Mouse (Mus musculus) stomach, postnatal 0 days (tissue): ENCODE measurements around the gene Trpm3. TPM values are rescaled to one million over a fixed set of nuclear protein-coding genes. Genes with fewer than 3 reads are reported as not detected.
A peak's percentile ranks its signal among the peaks of the same experiment; 100 is the strongest.

Source experiments
- ATAC-seq: fragments of 200-750 bp; cut with Nextera tagmentation; 2 replicates; pipeline ENCODE4 v1.8.0; 2017; ENCODE audit not compliant: low FRiP score, low TSS enrichment
- DNase-seq: peaks from one replicate; pipeline ENCODE4 v3.0.0-alpha.2; 2016; ENCODE audit warnings: low spot score
- H3K27ac ChIP-seq: fragments of 300-500 bp; sonication (generic); replicated peaks from 2 replicates; pipeline ENCODE4 v1.5.1; 2014; ENCODE audit warnings: mild to moderate bottlenecking, control low read depth
- H3K27me3 ChIP-seq: fragments of 300-500 bp; sonication (generic); 2 replicates; pipeline ENCODE4 v1.6.1; 2014; ENCODE audit warnings: low read length; ENCODE audit not compliant: control insufficient read depth, insufficient read depth
- H3K36me3 ChIP-seq: fragments of 300-500 bp; sonication (generic); 2 replicates; pipeline ENCODE4 v1.6.1; 2014; ENCODE audit warnings: low read length, mixed read lengths; ENCODE audit not compliant: control insufficient read depth, insufficient read depth
- H3K4me1 ChIP-seq: fragments of 300-500 bp; sonication (generic); replicated peaks from 2 replicates; pipeline ENCODE4 v1.6.1; 2014; ENCODE audit warnings: antibody characterized with exemption; ENCODE audit not compliant: control insufficient read depth, insufficient read depth
- H3K4me2 ChIP-seq: fragments of 300-500 bp; sonication (generic); replicated peaks from 2 replicates; pipeline ENCODE4 v1.6.1; 2014; ENCODE audit warnings: low read depth, mild to moderate bottlenecking, control low read depth, moderate library complexity
- H3K4me3 ChIP-seq: fragments of 300-500 bp; sonication (generic); 2 replicates; pipeline ENCODE4 v1.5.1; 2014; ENCODE audit warnings: low read depth, low read length, control low read depth
- H3K9ac ChIP-seq: fragments of 300-500 bp; sonication (generic); 2 replicates; pipeline ENCODE4 v1.6.1; 2014; ENCODE audit warnings: mild to moderate bottlenecking, low read length, control low read depth, mixed read lengths
- H3K9me3 ChIP-seq: fragments of 300-500 bp; sonication (generic); 2 replicates; pipeline ENCODE4 v1.6.1; 2016; ENCODE audit warnings: low read length; ENCODE audit not compliant: control insufficient read depth
- CTCF ChIP-seq: IDR thresholded peaks from 2 replicates; pipeline ENCODE4 v1.5.1; 2016; ENCODE audit warnings: antibody characterized with exemption, low read depth, mild to moderate bottlenecking, moderate library complexity
- EP300 ChIP-seq: optimal IDR thresholded peaks from 2 replicates; pipeline ENCODE3; 2016; ENCODE audit warnings: antibody characterized with exemption
- WGBS: fragments of 180-500 bp; shearing (Covaris S2); extraction: QIAGEN DNeasy Blood & Tissue Kit; methylation state at CpG from one replicate; pipeline ENCODE4 v1.1.7; 2014; 5-methylcytosine and 5-hydroxymethylcytosine counted together
- polyA plus RNA-seq: library from polyadenylated mRNA; unstranded; fragments of >200 nt; fragmentation: Nextera tagmentation; extraction: Ambion mirVana; gene quantifications from 2 replicates; pipeline ENCODE4 v1.2.1, GENCODE M21; 2015

Trpm3 gene
- polyA plus RNA-seq, 1 experiment from 2014 or later, result 0.33 TPM

DNA sequence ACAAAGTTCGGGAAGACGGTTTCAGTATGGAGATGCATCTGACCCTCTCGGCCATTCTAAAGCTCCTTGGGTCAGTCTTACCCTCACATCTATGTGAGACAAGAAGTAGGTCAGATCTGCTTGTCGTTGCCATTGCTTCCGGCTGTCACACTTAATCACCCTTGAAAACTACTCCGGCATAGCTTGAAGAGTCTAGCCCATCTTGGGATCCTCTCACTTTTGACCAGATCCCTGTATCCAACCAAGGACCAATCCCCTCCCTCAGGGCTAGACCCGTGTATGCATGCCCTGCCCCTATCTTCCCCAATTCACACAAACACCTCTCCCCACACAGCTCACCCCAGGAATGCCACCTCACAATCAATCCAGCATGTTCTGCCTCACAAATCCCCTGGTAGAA lies 867.0 kb downstream of the Trpm3 start:
- H3K9me3 ChIP-seq, result no peaks in the 10 kb centered on the region
- DNase-seq (no peak), ATAC-seq (no peak)
- WGBS, result 87% methylated on average over 7 of the region's 7 CpGs
- H3K4me1 ChIP-seq, result no peaks in the 10 kb centered on the region
- H3K36me3 ChIP-seq, result no peaks in the 10 kb centered on the region
- no peak overlapping the region for H3K27ac ChIP-seq
- no peak overlapping the region for H3K4me3 ChIP-seq
- no peak overlapping the region for H3K9ac ChIP-seq
- TF ChIP-seq CTCF (no peak), EP300 (no peak)
- no peaks in the 10 kb centered on the region for H3K27me3 ChIP-seq
- no peak overlapping the region for H3K4me2 ChIP-seq

DNA sequence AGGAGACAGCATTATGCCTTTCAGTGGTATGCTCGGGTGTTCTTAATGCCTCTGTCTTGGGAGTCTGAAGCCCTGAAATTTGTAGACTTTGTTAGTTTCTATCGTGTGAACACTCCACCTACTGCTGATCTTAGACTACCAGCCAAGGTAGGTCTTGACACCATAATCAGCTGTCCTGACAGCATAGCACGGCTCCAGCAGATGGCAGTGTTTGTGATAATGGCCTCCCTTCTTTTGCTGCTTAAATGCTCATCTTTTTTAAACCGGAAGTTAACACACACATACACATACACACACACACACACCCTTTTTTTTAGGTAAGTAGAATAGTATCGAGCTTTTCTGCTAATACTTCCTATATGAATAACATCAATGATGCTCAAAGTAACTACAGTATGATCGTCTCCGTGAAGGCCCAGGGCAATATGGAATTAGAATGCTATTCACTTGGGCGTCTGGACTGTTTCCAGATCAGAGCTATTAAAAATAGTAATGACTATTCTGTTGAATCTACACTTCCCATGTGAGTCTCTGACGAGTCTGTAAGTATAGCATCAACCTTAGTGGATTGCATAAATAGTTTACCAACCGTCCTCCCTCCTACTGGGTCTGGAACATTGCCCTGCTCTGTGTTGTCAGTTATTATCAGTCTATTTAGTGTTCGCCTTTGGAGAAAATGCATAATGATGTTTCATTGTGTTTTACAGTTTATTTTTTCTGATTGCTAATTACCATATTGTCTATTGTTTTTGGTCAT lies 867.8 kb downstream of the Trpm3 start:
- Histone ChIP-seq H3K4me2 (no peak overlapping the region), H3K9me3 (no peaks in the 10 kb centered on the region)
- WGBS, result 61% methylated on average over 11 of the region's 11 CpGs

DNA sequence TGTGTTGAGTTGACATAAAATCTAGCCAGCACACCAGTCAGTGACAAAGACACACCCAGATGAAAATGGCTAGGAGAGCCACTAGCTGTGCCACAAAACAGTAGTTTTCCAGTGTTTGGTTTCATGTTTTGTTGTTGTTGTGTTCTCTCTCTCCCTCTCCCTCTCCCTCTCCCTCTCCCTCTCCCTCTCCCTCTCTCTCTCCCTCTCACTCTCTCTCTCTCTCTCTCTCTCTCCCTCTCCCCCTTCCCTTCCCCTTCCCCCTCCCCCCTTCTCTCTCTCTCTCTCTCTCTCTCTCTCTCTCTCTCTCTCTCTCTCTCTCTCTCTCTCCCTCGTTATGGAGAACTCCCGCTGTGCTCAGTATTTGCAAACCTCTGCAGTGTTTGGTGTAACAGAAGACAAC lies 874.8 kb downstream of the Trpm3 start:
- DNase-seq (no peak), ATAC-seq (no peak)
- Histone ChIP-seq H3K9ac (no peak overlapping the region), H3K4me3 (no peak overlapping the region), H3K4me1 (no peaks in the 10 kb centered on the region), H3K36me3 (no peaks in the 10 kb centered on the region), H3K4me2 (no peak overlapping the region), H3K27ac (no peak overlapping the region), H3K27me3 (no peaks in the 10 kb centered on the region), H3K9me3 (no peaks in the 10 kb centered on the region)
- no peak for TF ChIP-seq EP300
- TF ChIP-seq CTCF, result no peak
- WGBS, result no CpG with 5 or more reads among the region's 2 CpGs

More for the DNA sequence above, 867.8 kb downstream of the Trpm3 start:
- Histone ChIP-seq H3K9ac (no peak overlapping the region), H3K27ac (no peak overlapping the region), H3K27me3 (no peaks in the 10 kb centered on the region), H3K4me1 (no peaks in the 10 kb centered on the region), H3K4me3 (no peak overlapping the region), H3K36me3 (no peaks in the 10 kb centered on the region)
- ATAC-seq (no peak), DNase-seq (peak; percentile 24)
- TF ChIP-seq EP300, result no peak
- peak; percentile 78 for TF ChIP-seq CTCF

DNA sequence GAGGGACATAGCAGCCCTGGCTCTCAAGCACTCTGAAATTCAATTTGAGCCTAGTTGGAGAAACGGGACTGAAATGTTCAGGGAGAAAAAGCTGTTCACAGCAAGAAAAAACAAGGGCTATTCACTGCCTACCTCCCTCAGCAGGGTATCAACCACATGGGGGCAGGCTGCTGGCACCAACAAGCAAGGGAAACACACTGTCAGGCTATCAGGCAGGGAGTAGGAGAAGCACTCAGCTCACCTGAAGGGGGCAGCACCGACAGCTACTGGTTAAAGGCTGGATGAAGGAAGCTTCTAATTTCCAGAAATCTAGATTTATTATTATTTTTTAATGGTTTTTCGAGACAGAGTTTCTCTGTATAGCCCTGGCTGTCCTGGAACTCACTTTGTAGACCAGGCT lies 876.7 kb downstream of the Trpm3 start:
- H3K36me3 ChIP-seq, result no peaks in the 10 kb centered on the region
- peak; percentile 68; the same call in 1 of the 2 replicates for ATAC-seq
- no peaks in the 10 kb centered on the region for H3K27me3 ChIP-seq
- H3K9me3 ChIP-seq, result no peaks in the 10 kb centered on the region
- H3K4me3 ChIP-seq, result no peak overlapping the region
- H3K9ac ChIP-seq, result no peak overlapping the region
- 58% methylated on average over 3 of the region's 3 CpGs for WGBS
- no peak overlapping the region for H3K4me2 ChIP-seq
- peak; percentile 71 for TF ChIP-seq CTCF
- TF ChIP-seq EP300, result no peak
- no peaks in the 10 kb centered on the region for H3K4me1 ChIP-seq
- H3K27ac ChIP-seq, result no peak overlapping the region
- DNase-seq, result peak; percentile 67

DNA sequence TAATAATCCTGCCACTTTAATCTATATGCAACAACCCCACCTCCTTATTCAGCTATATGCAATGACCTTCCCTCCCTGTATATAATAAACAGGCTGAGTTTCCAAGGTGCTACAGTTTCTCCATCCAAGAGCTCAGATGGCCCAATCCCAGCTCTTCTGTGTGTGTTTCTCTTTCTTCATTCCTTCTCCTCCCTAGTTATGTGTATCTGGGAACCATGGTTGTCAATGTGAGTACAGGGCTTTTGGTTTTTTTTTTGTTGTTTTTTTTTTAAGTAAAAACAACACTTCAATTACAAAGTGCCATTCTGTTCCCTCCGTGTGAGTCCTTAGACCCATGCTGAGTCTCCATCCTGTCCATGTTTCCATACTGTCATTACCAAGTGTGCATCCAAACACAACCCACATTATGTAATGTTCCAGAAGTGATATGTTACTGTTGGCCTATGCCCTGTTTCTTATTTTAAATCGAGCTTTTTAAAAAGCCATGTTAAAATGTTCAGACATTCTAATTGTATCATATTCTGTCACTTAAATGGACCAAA lies 879.4 kb downstream of the Trpm3 start:
- H3K4me1 ChIP-seq, result no peaks in the 10 kb centered on the region
- WGBS, result 74% methylated on average over 2 of the region's 2 CpGs
- no peak overlapping the region for H3K4me3 ChIP-seq
- H3K36me3 ChIP-seq, result no peaks in the 10 kb centered on the region
- H3K27ac ChIP-seq, result no peak overlapping the region
- DNase-seq, result no peak
- TF ChIP-seq EP300 (no peak), CTCF (no peak)
- no peaks in the 10 kb centered on the region for H3K9me3 ChIP-seq
- ATAC-seq, result no peak
- H3K9ac ChIP-seq, result no peak overlapping the region
- H3K4me2 ChIP-seq, result no peak overlapping the region
- H3K27me3 ChIP-seq, result no peaks in the 10 kb centered on the region

DNA sequence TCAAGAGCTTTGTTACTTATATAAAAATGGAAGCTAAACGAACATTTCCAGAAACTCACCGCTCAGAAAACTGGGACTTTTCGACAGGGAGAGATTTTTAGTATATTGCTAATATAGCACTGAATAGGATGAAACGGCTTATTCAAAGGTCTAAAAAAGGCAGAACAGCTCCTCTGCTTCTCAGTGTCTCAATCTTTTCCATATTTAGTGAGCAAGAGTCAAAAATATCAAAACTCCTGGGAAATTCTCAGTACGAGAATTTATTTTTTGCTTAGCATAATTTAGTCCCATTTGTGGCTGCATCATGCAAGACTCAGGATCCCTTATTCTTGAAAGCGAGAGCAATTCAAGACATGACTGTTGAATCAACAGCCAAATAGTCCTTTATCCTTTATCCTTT lies 884.1 kb downstream of the Trpm3 start:
- H3K36me3 ChIP-seq, result no peaks in the 10 kb centered on the region
- H3K4me1 ChIP-seq, result no peaks in the 10 kb centered on the region
- H3K4me2 ChIP-seq, result no peak overlapping the region
- no peak for TF ChIP-seq EP300
- TF ChIP-seq CTCF, result no peak
- no peak overlapping the region for H3K9ac ChIP-seq
- no peak for DNase-seq
- H3K4me3 ChIP-seq, result no peak overlapping the region
- no peak for ATAC-seq
- H3K27me3 ChIP-seq, result no peaks in the 10 kb centered on the region
- 85% methylated on average over 6 of the region's 6 CpGs for WGBS
- H3K27ac ChIP-seq, result no peak overlapping the region
- H3K9me3 ChIP-seq, result no peaks in the 10 kb centered on the region
